Mouse (Mus musculus): ENCODE data around the gene Dennd5a. TPM values are rescaled to one million over a fixed set of nuclear protein-coding genes. Genes with fewer than 3 reads are reported as not detected.
"Not testable (repeated sequence)": the region's sequence is repeated elsewhere in the genome, so short reads cannot be mapped to it uniquely, and the experiment has no call there.

Dennd5a gene
- 100 to 1,000 TPM; 171 to 249 (median 219) TPM for total RNA-seq (2022)

DNA sequence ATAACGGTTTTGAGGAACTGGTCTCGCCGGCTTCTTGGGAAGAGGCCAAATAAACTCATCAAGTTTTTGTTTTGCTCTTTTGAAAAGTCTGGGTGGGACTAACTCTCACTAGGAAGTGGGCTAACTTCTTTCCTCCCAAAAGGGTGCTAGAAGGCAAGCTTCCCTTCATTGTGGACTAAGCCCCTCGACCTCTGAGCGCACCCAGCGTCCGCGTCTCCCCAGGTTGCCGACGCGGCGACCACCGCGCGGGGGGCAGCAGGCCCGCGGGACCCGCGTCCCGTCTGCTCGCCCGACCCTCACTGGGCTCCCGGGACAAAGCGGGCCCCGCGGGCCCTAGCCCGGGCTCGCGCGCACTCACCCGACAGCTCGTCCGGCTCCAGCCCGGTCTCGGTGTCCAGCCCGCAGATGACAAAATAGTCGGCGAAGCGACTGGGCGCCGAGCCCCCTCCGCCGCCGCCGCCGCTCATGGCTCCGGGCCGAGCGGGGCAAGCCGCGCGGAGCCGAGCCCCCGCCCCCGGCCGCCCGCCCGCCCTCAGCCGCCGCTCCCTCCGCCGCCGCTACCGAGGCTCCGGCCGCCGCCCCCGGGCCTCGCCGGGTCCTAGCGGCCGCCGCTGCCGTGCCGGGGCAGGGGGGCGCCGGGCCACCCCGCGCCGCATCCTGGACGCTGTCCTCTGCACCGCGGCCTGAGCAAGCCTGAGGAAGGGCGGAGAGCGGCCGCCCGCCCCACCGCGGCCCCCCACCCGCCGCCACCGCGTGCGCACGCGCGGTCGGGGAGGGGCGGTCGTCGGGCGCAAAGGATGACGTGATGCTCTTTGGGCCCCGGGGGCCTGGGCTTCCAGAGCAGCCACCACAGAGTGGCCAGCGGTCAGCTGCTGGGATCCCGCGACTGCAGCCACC is at the start of gene Dennd5a:
Gene Dennd5a, minus strand, starts transcription at position 755 of the 897 bp plus-strand sequence.
- DNase-seq = peak; percentile 67

DNA sequence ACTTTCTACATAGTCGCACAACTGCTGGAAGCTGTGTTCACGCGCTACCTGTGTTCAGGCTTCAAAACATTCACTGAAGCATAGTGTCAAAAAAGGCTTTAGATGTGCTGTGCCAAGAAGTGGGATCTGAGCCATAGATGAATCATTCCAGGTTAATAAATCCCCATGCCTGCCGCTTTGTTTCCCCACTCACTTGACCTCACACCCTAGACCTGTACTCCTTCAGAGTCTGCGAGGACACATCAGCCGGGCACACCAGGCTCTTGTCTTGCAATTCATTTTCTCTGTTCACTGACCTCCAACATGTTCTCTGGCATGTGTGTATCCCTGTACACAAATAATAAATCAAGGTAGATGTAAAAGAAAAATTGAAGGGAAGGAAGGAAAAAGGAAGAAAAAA is 48.8 kb upstream of the Dennd5a start:
- peak; percentile 20 for DNase-seq

DNA sequence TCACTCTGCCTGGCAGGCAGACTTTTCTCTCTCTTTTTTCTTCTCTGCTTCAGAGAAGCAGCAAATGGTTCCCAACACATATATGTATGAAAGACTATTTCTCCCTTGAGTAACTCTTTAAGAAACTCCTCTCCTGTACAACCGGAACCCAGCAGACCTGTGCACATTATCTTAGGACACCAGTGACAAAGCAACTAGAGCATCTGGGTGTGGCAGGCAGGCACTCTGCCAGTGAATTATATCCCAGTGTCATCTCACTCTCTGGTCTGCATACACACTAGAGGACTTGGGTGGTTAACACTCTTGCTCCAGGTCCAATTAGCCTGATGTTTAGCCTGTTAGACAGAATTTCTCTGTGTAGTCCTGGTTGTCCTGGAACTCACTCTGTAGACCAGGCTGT is 48.2 kb upstream of the Dennd5a start:
- DNase-seq = no peak

DNA sequence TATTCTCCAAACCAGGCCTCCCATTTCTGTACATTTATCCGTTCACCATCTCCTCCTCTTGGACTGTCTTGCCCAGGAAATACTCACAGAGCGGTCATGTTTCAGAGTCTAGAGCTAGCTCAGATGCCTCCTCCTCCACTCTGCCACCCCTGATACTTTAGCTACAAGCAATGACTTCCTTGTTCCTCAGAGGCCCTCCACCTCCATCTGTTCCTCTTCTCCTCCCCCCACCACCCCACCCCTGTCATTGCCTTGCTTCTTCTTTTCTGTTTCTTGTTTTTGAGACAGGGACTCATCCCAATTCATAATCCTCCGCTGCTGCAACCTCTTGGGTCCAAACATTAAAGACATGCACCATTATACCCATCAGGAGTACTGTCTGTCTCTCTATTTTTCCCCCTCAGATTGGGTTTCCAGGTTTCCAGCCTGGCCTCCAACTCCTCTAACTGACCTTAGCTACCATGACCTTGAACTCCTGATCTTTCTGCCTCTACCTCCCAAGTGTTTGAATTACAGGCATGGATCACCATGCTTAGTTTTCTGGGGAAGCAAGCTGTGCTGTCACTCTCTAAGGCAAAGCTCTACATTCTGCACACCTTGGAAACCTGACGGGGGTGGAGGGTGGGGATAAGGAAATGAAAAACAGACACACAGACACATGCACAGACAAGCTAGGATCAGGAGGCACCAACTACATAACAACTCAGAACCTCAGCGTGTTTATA is 46.4 kb upstream of the Dennd5a start:
- DNase-seq = no peak

DNA sequence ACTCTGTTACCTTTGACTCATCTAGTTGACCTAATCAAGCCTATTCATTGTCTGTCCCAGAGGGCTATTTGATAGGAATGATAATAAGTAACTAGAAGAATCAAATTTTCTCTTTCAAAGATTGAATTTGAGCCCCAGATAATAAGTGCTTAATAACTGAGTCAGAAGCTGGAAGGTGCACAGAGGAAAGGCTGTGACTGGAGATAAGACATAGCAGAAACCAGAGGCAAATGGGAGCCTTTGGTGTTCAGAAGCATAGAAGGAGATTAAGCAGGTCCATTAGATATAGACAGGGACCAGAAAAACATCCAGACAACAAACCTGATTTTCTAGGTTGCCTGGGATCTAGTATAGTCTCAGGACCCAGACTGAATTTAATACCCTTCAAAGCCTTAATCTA is 45.7 kb upstream of the Dennd5a start:
- DNase-seq = no peak

DNA sequence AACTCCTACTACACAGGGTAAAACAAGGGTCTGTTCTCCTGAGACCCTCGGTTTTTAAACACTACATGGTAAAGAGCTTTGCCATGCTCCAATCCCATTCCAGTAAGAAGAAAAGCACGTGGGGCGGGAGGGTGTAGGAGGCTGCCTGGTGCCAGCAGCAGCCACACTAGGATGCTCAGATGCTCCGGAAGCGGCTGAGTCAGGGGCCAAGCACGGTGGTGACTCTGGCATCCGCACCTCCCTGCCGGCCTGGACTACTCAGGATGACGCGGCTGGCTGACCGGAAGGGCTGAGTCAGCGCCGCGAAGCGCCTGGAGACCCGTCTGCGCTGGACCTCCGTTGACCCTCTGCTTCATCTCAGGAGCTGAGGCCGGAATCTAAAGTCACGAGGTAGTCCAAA is 42.7 kb upstream of the Dennd5a start:
- DNase-seq = peak; percentile 65

DNA sequence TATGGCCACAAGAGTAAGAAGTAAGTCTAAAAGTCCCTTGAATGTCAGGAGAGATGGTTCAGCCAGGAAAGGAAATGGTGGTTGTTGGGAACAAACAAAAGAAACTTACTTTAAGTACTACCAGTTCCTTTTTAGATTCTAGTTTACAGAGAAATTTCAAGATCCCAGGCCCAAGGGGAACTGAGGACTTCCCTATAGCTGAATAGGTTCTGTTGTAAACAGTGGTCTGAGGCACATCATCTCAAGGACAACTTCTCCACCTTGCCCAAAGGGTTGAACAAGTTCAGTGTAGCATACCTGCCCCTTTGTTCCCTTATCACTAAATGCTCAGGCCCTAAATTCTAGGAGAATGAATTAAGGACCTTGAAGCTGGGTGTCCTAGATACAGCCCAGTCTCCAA is 41.8 kb upstream of the Dennd5a start:
- no peak for DNase-seq

DNA sequence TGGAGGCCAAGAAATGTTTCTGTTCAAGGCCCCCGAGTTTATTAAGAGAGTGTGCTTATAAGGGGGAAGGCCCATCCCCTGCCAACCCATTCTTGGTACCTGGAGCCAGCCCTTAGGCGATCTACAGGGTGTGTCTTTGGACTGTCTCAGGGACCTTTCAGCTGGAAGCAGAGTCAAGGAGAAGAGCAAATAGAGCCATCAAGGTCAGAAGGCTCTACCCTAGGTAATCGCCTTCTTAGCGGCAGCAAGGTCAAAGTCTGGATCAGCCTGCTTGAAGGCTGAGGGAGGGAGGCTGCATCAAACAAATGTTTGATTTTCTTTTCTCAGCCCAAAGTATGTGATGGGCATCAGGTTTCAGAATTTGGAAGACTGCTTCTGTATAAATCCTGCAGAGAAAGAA is 38.1 kb upstream of the Dennd5a start:
- no peak for DNase-seq

DNA sequence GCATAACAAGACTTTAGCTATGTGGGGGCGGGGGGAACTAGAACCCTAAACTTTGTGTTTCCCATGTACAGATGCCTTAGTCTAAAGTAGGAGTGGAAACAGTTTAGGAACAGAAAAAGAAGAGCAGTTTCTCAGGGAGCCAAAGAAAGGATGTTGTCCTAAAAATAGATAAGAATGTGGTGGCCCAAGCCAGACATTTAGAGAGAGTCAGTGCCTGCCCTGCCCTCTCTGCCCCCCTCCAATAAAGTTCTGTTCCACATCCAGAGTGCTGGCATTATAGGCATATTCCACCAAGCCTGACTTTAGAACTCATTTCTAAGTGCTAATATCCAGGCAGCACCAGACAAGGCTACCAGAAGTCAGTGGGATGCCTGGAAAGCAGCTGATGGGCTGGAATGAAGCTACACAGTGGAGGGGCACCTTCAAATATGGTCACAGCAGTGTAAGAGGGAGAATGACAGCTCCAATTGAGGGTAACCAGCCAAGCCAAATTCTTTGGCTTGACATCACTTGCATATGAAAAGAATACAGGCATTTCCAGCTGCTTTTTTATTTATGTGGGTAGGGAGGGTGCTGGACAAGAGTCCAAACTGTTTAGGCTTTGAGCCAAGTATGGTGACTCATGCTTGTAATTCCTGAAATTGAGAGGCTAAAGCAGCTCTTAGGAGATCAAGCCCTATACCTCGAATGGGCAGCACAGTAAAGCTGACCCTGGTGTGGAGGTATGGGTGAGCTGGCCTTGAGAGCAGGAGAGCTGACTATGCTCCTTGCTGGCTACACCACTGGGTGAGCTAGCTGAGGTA is 33.1 kb upstream of the Dennd5a start:
- DNase-seq = peak; percentile 59

DNA sequence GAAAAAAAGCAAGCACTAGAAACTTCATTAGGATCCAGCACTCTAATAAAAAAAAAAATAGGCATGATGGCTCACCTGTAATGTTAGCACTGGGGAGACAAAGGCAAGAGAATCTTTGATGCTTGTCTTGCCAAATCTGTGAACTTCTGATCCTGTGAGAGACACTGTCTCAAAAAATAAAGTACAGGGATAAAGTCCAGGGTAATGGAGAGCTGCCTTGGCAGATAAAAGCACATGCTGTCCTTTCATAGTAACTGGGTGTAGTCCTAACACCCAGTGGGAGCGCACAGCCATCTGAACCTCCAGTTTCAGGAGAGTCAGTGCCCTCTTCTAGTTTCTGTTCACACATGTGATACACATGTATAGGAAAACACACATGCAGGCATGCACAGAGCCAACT is 31.0 kb upstream of the Dennd5a start:
- DNase-seq = no peak

DNA sequence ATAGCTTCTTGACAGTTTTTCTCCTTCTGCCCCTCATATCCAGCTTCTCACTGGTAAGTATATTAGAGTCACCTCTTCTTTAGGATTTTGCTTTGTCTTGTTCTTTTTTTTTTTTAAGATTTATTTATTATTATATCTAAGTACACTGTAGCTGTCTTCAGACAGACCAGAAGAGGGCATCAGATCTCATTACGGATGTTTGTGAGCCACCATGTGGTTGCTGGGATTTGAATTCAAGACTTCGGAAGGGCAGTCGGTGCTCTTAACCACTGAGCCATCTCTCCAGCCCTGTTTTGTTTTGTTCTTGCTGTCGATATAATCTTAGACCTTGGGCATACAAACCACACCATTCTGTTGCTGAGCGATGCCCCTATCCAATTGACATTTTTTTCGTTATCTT is 26.5 kb upstream of the Dennd5a start, which contains the start of gene Tmem41b:
Gene Tmem41b, minus strand, starts transcription at position 155 of the 400 bp plus-strand sequence.
- DNase-seq = not testable (repeated sequence)

DNA sequence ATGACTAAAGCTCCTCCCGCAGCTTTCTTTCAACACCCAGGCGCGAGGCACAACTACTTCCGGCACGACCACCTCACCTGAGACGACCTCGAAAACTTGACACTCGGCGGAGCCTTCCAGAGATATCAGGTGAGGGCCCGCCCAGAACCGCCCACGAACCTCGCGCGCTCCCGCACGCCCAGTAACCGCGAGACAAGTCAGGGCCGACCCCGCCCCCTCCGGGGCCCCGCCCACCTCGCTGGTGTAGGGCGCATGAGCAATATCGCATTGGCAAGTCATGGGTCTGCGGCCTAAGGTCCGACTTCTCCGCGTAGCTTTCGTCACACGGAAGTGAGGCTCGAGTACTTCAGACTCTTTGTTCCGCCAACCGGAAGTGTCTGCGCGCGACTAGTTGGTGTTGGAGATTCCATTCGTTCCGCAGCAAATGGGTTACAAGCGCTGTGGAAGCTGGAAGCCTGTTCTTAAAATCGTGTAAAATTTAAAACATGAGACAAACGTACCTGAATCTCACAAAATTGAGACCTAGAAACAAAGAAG is 25.9 kb upstream of the Dennd5a start:
- peak; percentile 99 for DNase-seq

DNA sequence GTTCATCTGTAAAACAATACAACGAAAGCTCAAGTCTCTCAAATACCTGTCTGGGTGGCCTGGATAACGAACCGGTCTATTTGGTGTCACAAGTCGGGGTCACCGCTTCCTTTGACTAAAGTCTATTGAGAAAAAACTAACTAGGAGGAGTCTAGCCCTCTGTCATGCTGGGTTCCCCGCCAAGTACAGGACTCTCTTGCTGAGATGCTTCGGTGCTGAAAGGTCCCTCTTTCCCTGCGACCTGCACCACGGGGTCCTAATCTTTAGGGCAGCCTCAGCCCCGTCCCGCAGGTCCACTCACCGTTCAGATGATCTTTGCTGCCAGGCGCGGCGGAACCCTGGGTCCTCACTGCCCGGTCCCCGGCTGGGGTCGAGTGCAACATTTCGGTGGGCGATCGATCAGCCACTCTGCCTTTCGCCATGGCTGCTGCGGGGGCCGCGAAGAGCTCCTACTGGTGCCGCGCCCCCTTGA is 25.4 kb upstream of the Dennd5a start:
- no peak for DNase-seq

DNA sequence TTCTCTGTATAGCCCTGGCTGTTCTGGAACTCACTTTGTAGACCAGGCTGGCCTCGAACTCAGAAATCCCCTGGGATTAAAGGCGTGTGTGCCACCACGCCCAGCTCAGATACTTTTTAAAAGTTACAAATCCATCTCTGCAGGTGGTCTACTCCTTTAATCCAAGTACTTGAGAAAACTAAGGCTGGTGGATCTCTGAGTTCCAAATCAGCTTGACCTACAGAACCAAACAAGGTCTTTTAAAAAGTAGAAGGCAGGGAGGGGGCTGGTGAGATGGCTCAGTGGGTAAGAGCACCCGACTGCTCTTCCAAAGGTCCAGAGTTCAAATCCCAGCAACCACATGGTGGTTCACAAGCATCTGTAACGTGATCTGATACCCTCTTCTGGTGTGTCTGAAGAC is 24.3 kb upstream of the Dennd5a start:
- not testable (repeated sequence) for DNase-seq

DNA sequence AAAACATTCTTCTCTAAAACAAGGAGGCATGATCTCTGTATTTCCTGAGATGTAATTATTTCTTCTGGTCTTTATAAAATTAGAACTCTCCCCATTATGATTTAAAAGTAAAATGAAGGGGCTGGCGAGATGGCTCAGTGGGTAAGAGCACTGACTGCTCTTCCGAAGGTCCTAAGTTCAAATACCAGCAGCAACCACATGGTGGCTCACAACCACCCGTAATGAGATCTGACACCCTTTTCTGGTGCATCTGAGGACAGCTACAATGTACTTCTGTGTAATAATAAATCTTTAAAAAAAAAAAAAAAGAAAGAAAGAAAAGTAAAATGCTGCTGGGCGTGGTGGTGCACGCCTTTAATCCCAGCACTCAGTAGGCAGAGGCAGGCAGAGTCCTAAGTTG is 16.9 kb upstream of the Dennd5a start:
- DNase-seq = not testable (repeated sequence)

DNA sequence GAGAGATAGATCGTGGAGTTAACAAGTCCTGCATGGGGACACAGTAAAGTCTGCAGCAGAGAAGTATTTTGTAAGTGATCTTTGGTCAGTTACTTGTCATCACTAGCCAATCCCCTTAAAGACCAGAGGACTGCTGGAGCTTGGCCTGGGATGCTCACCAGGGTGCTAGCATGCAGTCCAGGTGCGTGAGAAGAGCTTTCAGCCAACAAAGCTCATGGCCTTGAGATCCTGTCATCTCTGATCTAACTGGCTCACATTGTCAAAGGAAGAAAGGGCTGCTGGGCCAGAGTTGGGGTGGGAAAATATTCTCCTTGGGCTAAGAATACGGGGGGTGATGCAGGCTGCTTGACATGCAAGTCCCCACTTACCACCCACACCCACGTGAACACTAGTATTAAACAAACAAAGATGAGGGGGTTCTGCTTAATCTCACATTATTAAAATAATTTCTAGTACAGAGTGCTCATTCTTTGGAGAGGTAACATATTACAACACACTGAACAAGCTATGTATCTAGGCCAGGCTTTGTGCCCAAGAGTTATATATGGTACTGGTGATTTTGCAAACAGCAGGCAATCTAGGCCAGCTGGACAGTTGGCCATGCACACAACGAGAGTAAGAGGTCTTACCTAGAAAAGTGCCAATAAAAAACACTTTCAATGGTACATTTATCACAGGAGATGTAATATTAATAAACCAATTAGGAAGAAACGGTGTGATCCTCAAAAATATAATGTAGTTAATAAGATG is 15.9 kb upstream of the Dennd5a start:
- DNase-seq = no peak

DNA sequence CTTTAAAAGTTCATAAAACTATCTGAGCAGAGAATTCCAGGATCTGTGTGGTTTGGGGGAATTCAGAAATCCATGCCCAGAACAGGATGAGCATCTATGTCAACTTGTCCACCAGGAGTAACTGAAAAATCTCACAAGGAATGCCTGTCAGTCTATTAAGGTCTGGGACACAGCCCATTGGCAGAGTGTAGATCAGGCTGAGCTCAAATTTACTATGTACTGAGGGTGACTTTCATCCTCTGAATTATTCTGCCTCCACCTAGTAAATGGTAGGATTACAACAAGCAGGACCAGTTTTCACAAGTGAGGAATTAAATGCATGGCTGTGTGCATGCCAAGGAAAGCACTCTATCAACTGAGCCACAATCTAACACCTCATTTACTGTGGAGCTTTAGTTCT is 9.3 kb upstream of the Dennd5a start:
- no peak for DNase-seq

DNA sequence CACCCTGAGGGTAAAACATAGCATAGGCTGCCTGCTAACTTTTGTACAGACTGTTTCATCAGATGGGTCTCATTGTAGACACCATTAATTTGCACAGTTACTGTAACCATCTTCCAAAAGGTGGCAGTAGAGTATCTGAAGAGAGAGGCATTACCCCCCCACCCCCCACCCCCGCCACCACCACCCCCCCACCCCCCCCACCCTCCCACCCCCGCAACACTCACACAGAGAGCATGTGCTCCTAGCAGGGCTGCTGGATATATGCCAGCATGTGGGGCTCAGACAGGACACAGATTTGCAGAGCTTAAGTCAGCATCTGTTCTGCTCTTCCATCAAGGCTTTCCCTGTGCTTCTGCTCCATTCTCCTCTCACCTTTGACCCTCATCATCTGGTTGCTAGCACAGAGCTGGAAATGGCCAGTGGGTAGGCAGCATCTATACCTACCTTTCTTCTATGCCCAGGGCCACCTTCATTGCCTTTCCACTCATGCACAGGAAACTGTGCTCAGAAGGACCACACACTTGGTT is 8.7 kb upstream of the Dennd5a start:
- no peak for DNase-seq

DNA sequence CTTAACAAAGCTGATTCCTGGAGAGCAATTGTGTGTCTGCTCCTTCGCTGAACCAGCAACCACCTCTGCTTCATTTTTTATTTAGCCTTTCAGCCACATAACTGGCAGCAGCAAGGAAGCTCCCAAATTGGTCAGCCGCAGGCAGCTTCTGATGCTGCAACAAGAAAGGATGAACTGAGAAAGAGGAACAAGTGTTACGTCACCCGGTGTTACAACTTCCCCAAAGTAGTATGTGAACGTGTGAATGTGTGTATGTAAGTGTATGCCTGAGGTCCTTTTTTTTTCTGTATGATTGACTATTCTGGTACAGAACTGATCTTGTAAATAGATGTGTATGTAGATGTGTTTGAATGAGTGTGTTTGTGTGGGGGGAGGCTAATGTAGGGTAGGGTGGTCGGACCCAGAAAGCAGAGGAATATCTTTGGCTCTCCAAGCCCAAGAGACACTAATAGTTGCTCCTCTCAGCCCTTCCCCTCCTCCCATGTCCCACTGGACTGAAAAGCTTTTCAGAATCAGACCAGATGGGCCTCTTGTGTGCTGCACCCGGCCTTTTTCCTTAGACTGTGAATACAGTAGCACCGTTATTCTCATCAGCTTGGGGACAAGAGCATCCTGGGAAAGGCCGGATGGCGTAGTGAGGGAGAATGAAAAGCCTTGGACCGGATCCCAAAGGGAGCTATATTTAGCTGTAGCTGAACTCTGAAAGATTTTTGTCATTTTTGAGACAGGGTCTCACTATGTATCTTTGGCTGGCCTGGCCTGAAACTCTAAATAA is 7.7 kb upstream of the Dennd5a start:
- no peak for DNase-seq

DNA sequence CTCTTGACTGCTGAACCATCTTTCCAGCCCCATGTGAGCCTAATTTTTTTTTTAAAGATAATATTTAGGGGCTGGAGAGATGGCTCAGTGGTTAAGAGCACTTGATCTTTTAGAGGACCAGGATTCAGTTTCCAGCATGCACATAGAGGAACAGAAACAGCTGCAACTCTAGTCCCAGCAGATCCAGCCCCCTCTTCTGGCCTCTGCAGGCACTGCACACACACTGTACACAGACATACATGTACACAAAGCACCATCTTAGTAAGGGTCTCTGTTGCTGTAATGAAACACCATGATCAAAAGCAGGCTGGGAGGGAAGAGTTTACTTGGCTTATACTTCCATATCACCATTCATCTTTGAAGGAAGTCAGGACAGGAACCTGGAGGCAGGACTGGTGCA is 5.4 kb upstream of the Dennd5a start:
- no peak for DNase-seq

DNA sequence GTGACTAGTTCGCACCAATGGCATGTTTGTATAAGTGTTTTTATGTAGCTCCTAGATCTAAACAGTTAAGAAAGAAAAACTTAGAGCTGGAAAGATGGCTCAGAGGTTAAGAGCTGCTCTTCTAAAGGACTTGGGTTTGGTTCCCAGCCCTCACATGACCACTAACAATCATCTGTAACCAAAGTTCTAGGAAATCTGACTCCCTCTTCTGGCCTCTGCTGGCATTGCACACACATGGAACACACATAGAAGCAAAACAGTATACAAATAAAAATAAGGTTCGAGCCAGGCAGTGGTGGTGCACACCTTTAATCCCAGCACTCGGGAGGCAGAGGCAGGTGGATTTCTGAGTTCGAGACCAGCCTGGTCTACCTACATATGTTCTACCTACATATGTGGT is 3.4 kb upstream of the Dennd5a start:
- no peak for DNase-seq
